Mouse (Mus musculus) ES-E14 (cell line): ENCODE results near the gene Foxj1. TPM values are rescaled to one million over a fixed set of nuclear protein-coding genes. Genes with fewer than 3 reads are reported as not detected.

Experiments
- DNase-seq: peaks from one replicate; pipeline ENCODE4 v3.0.0-alpha.2; 2013; ENCODE audit warnings: low read depth, low spot score
- H3K27ac ChIP-seq: 2 replicates; pipeline ENCODE4 v1.5.1; 2012; ENCODE audit warnings: low read depth, mild to moderate bottlenecking, low read length, moderate library complexity, mixed read lengths; ENCODE audit not compliant: poor library complexity, insufficient read depth, severe bottlenecking
- H3K36me3 ChIP-seq: 2 replicates; pipeline ENCODE4 v1.6.1; 2012; ENCODE audit warnings: mild to moderate bottlenecking, low read length, moderate library complexity, mixed read lengths; ENCODE audit not compliant: control insufficient read depth, poor library complexity, insufficient read depth, severe bottlenecking
- H3K4me1 ChIP-seq, 2 experiments: fragments of 150-350 bp in 1 of 2; sonication (generic) in 1 of 2; 2 replicates each; pipeline ENCODE4 v1.6.1; 2012; ENCODE audit warnings: low read length in 2 of 2, mild to moderate bottlenecking in 1 of 2, mixed read lengths in 1 of 2; ENCODE audit not compliant: control insufficient read depth in 2 of 2, insufficient read depth in 2 of 2, poor library complexity in 1 of 2
- H3K4me3 ChIP-seq, 2 experiments: fragments of 150-350 bp in 1 of 2; sonication (generic) in 1 of 2; 2 replicates each; pipeline ENCODE4 v1.5.1; 2012; ENCODE audit warnings: low read length in 2 of 2, low read depth in 1 of 2, mild to moderate bottlenecking in 1 of 2, mixed read lengths in 1 of 2; ENCODE audit not compliant: insufficient read depth in 1 of 2, poor library complexity in 1 of 2, severe bottlenecking in 1 of 2
- H3K9ac ChIP-seq: 2 replicates; pipeline ENCODE4 v1.6.1; 2012; ENCODE audit warnings: low read depth, mild to moderate bottlenecking, low read length, mixed read lengths; ENCODE audit not compliant: poor library complexity, insufficient read depth, severe bottlenecking
- H3K9me3 ChIP-seq: fragments of 150-350 bp; sonication (generic); 2 replicates; pipeline ENCODE4 v1.6.1; 2012; ENCODE audit warnings: low read depth, mild to moderate bottlenecking, low read length; ENCODE audit not compliant: control insufficient read depth, insufficient read depth
- CHD2 ChIP-seq: IDR thresholded peaks from 2 replicates; pipeline ENCODE4 v1.6.1; 2014; ENCODE audit warnings: mild to moderate bottlenecking, low read depth, low read length, inconsistent platforms
- HCFC1 ChIP-seq: IDR thresholded peaks from 2 replicates; pipeline ENCODE4 v1.6.1; 2012; ENCODE audit warnings: low read length, inconsistent platforms, borderline replicate concordance; ENCODE audit not compliant: insufficient read depth
- MAFK ChIP-seq: IDR thresholded peaks from 2 replicates; pipeline ENCODE4 v1.6.1; 2014; ENCODE audit warnings: mild to moderate bottlenecking, low read depth, low read length, inconsistent platforms; ENCODE audit not compliant: insufficient read depth
- ZC3H11A ChIP-seq: IDR thresholded peaks from 2 replicates; pipeline ENCODE4 v1.6.1; 2012; ENCODE audit warnings: low read depth, mild to moderate bottlenecking, inconsistent platforms, low read length, borderline replicate concordance
- ZNF384 ChIP-seq: IDR thresholded peaks from 2 replicates; pipeline ENCODE4 v1.6.1; 2012; ENCODE audit warnings: low read depth, low read length, inconsistent platforms
- in situ Hi-C, 2 experiments: fragments of 600-800 bp; cut with MboI; formaldehyde crosslinking; loops; one replicate each; pipeline ENCODE4 v1.15.1; 2025; ENCODE audit warnings: low sequenced_read_pairs in 2 of 2, inconsistent platforms in 1 of 2; ENCODE audit not compliant: unreplicated experiment in 2 of 2
- total RNA-seq: library from RNA; depleted of rRNA; stranded (reverse); fragments of 300-350 nt; gene quantifications from 2 replicates; pipeline ENCODE4 v1.2.3, GENCODE M21; 2012

Foxj1 gene
- total RNA-seq, 1 experiment, result 0.67 TPM

GRCm38 (mm10) chr11:116326963-116327603 lies 8.1 kb downstream of the Foxj1 start:
- in situ Hi-C loops, result no loop called here
- DNase-seq, result no peak
- Histone ChIP-seq H3K4me1 (peaks cover 13 to 61% of the 10 kb centered on the region in 2 experiments), H3K27ac (peak overlapping the region; percentile 14; the same call in 1 of the 2 replicates), H3K4me3 (no peak overlapping the region), H3K9ac (peak overlapping the region; percentile 5; the same call in 1 of the 2 replicates), H3K36me3 (no peaks in the 10 kb centered on the region), H3K9me3 (no peaks in the 10 kb centered on the region)
- TF ChIP-seq ZC3H11A (no peak), CHD2 (no peak), MAFK (no peak), ZNF384 (no peak), HCFC1 (no peak)

- H3K36me3 ChIP-seq, result no peaks in the 10 kb centered on the region
- H3K9ac ChIP-seq, result peak overlapping the region; percentile 52
- peaks cover 3 to 5% of the 10 kb centered on the region in 2 experiments; a peak in 2 of 4 replicates for H3K4me1 ChIP-seq
- TF ChIP-seq CHD2 (no peak), MAFK (0 out of 2 replicates have a peak, but pooled peaks have one; percentile 51), ZC3H11A (peak; percentile 90), HCFC1 (no peak), ZNF384 (no peak)
- in situ Hi-C loops, result loop anchor here (5.0 to 10.0 kb wide), 2 partner anchors 126 to 128 kb away; no protein-coding TSS in a partner anchor
- peak; percentile 63 for DNase-seq
- H3K9me3 ChIP-seq, result no peaks in the 10 kb centered on the region
- peak overlapping the region; percentile 27 to 60; a peak in 3 of 4 replicates for H3K4me3 ChIP-seq
- no peak overlapping the region for H3K27ac ChIP-seq
These were observed 16.2 kb downstream of the Foxj1 start for GRCm38 (mm10) chr11:116318719-116319659.

- H3K9ac ChIP-seq, result no peak overlapping the region
- no peaks in the 10 kb centered on the region for H3K9me3 ChIP-seq
- no peak overlapping the region for H3K27ac ChIP-seq
- in situ Hi-C loops, result loop anchor here in 1 of 2 experiments (10.0 kb wide), 1 partner anchor 132 kb away; no protein-coding TSS in a partner anchor
- peaks cover 0 to 2% of the 10 kb centered on the region in 2 experiments; a peak in 1 of 4 replicates for H3K4me1 ChIP-seq
- TF ChIP-seq ZNF384 (no peak), MAFK (no peak), HCFC1 (no peak), ZC3H11A (no peak), CHD2 (no peak)
- DNase-seq, result no peak
- no peaks in the 10 kb centered on the region for H3K36me3 ChIP-seq
- no peak overlapping the region for H3K4me3 ChIP-seq
These were observed 22.8 kb downstream of the Foxj1 start for GRCm38 (mm10) chr11:116312359-116312758.

GRCm38 (mm10) chr11:116311169-116311568 lies 24.0 kb downstream of the Foxj1 start:
- DNase-seq, result no peak

More at GRCm38 (mm10) chr11:116311169-116311568, 24.0 kb downstream of the Foxj1 start:
- H3K27ac ChIP-seq, result no peak overlapping the region
- in situ Hi-C loops, result loop anchor here in 1 of 2 experiments (10.0 kb wide), 1 partner anchor 134 kb away; no protein-coding TSS in a partner anchor
- no peak for TF ChIP-seq CHD2
- no peak for TF ChIP-seq ZNF384
- no peak for TF ChIP-seq HCFC1
- H3K4me1 ChIP-seq, result peaks cover 0 to 5% of the 10 kb centered on the region in 2 experiments; a peak in 1 of 4 replicates
- H3K9ac ChIP-seq, result no peak overlapping the region
- H3K9me3 ChIP-seq, result no peaks in the 10 kb centered on the region
- H3K36me3 ChIP-seq, result no peaks in the 10 kb centered on the region
- H3K4me3 ChIP-seq, result no peak overlapping the region
